Mouse (Mus musculus): ENCODE data around the gene Cul9. TPM values are rescaled to one million over a fixed set of nuclear protein-coding genes. Genes with fewer than 3 reads are reported as not detected.
A peak's percentile ranks its signal among the peaks of the same experiment; 100 is the strongest.

Cul9 gene
- total RNA-seq, 1 experiment: 1.8 TPM

GRCm38 (mm10) chr17:46553469-46553868 lies 7.3 kb upstream of the Cul9 start:
- DNase-seq (ENCODE audit: low read depth, low spot score): no peak
- in situ Hi-C loops (cut with MboI; ENCODE audit: low sequenced_read_pairs in 2 of 2, unreplicated experiment in 2 of 2): no loop called here
- TF ChIP-seq CHD2 (IDR thresholded peaks at IDR 0.05; ENCODE audit: low read depth, low read length): no peak
- TF ChIP-seq HCFC1 (IDR thresholded peaks at IDR 0.05; ENCODE audit: borderline replicate concordance, insufficient read depth, low read length): no peak
- no peak for TF ChIP-seq ZNF384 (IDR thresholded peaks at IDR 0.05; ENCODE audit: low read depth, low read length)
- TF ChIP-seq MAFK (IDR thresholded peaks at IDR 0.05; ENCODE audit: insufficient read depth, low read depth, low read length): no peak
- no peak for TF ChIP-seq ZC3H11A (IDR thresholded peaks at IDR 0.05; ENCODE audit: borderline replicate concordance, low read depth, low read length)
- no peaks in the 10 kb centered on the region for H3K9me3 ChIP-seq (ENCODE audit: control insufficient read depth, insufficient read depth, low read depth, low read length)
- H3K4me3 ChIP-seq (ENCODE audit: insufficient read depth in 1 of 2, low read depth in 1 of 2, low read length in 2 of 2, poor library complexity in 1 of 2, severe bottlenecking in 1 of 2): peak overlapping the region in 1 of 2 experiments; percentile 4; a peak in 1 of 4 replicates
- no peak overlapping the region; the same call in 1 of the 2 replicates for H3K27ac ChIP-seq (ENCODE audit: insufficient read depth, low read depth, low read length, poor library complexity, severe bottlenecking)
- H3K36me3 ChIP-seq (ENCODE audit: control insufficient read depth, insufficient read depth, low read length, poor library complexity, severe bottlenecking): peaks cover 23% of the 10 kb centered on the region
- peaks cover 5 to 12% of the 10 kb centered on the region in 2 experiments; a peak in 3 of 4 replicates for H3K4me1 ChIP-seq (ENCODE audit: control insufficient read depth in 2 of 2, insufficient read depth in 2 of 2, low read length in 2 of 2, poor library complexity in 1 of 2)
- H3K9ac ChIP-seq (ENCODE audit: insufficient read depth, low read depth, low read length, poor library complexity, severe bottlenecking): no peak overlapping the region

DNA sequence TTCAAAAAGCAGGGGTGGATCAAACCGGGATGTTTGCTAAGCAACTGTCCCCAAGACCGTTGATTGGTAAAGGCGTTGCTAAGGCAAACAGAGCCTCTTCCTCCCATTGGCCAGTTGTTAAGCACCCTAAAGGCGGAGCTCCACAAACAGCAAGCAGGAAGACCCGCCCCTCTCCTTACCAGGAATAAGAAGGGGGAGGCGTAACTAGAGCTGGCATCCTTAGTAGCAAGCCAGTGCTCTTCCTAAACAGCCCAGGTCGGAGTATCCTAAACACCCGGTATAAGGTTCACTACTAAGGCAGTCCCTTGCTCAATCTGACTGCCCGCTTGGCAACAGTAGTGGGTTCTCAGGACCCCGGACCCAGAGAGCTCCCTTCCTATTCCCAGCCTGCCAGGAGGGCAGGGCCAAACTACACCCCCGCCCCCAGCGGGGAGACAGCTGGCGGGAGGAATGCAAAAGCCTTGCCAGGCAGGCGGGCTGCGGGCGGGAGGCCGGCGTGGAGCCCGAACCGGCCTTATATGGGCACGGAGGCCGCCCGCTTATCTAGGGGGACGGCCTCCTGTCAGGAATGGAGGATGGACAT lies 6.7 kb upstream of the Cul9 start:
- in situ Hi-C loops (cut with MboI; ENCODE audit: low sequenced_read_pairs in 2 of 2, unreplicated experiment in 2 of 2): no loop called here

DNA sequence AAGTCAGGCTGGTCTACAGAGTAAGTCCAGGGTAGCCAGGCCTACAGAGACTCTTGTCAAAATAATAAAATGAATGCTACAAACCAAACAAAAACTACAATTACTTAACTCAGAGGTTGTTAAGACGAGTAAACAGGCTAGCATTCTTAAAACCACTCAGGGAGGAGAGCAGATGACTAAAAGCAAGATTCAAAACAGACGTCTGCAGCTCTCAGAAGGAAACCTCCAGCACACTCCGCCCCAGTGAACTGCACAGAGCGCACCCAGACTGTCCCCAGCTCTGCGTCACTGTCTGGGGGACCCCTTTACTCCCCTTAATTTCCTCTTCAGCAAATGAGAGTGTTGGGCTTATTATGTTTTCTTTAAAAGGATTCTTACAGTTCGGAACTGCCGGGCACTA lies 6.0 kb upstream of the Cul9 start:
- peaks cover 24% of the 10 kb centered on the region for H3K36me3 ChIP-seq (ENCODE audit: control insufficient read depth, insufficient read depth, low read length, poor library complexity, severe bottlenecking)
- H3K4me1 ChIP-seq (ENCODE audit: control insufficient read depth in 2 of 2, insufficient read depth in 2 of 2, low read length in 2 of 2, poor library complexity in 1 of 2): peaks cover 5 to 20% of the 10 kb centered on the region in 2 experiments; a peak in 3 of 4 replicates
- H3K9me3 ChIP-seq (ENCODE audit: control insufficient read depth, insufficient read depth, low read depth, low read length): no peaks in the 10 kb centered on the region
- TF ChIP-seq MAFK (IDR thresholded peaks at IDR 0.05; ENCODE audit: insufficient read depth, low read depth, low read length) (no peak), ZC3H11A (IDR thresholded peaks at IDR 0.05; ENCODE audit: borderline replicate concordance, low read depth, low read length) (no peak), ZNF384 (IDR thresholded peaks at IDR 0.05; ENCODE audit: low read depth, low read length) (no peak), HCFC1 (IDR thresholded peaks at IDR 0.05; ENCODE audit: borderline replicate concordance, insufficient read depth, low read length) (no peak), CHD2 (IDR thresholded peaks at IDR 0.05; ENCODE audit: low read depth, low read length) (no peak)
- in situ Hi-C loops (cut with MboI; ENCODE audit: low sequenced_read_pairs in 2 of 2, unreplicated experiment in 2 of 2): no loop called here
- no peak for DNase-seq (ENCODE audit: low read depth, low spot score)
- H3K27ac ChIP-seq (ENCODE audit: insufficient read depth, low read depth, low read length, poor library complexity, severe bottlenecking): no peak overlapping the region; the same call in 1 of the 2 replicates
- no peak overlapping the region for H3K4me3 ChIP-seq (ENCODE audit: insufficient read depth in 1 of 2, low read depth in 1 of 2, low read length in 2 of 2, poor library complexity in 1 of 2, severe bottlenecking in 1 of 2)
- H3K9ac ChIP-seq (ENCODE audit: insufficient read depth, low read depth, low read length, poor library complexity, severe bottlenecking): no peak overlapping the region

More for the DNA sequence above, 6.7 kb upstream of the Cul9 start:
- Histone ChIP-seq H3K4me3 (ENCODE audit: insufficient read depth in 1 of 2, low read depth in 1 of 2, low read length in 2 of 2, poor library complexity in 1 of 2, severe bottlenecking in 1 of 2) (peak overlapping the region in 1 of 2 experiments; percentile 53; a peak in 2 of 4 replicates), H3K36me3 (ENCODE audit: control insufficient read depth, insufficient read depth, low read length, poor library complexity, severe bottlenecking) (peaks cover 24% of the 10 kb centered on the region), H3K9me3 (ENCODE audit: control insufficient read depth, insufficient read depth, low read depth, low read length) (no peaks in the 10 kb centered on the region), H3K27ac (ENCODE audit: insufficient read depth, low read depth, low read length, poor library complexity, severe bottlenecking) (no peak overlapping the region), H3K4me1 (ENCODE audit: control insufficient read depth in 2 of 2, insufficient read depth in 2 of 2, low read length in 2 of 2, poor library complexity in 1 of 2) (peaks cover 5 to 15% of the 10 kb centered on the region in 2 experiments; a peak in 3 of 4 replicates), H3K9ac (ENCODE audit: insufficient read depth, low read depth, low read length, poor library complexity, severe bottlenecking) (no peak overlapping the region)
- TF ChIP-seq CHD2 (IDR thresholded peaks at IDR 0.05; ENCODE audit: low read depth, low read length) (peak; percentile 93), MAFK (IDR thresholded peaks at IDR 0.05; ENCODE audit: insufficient read depth, low read depth, low read length) (no peak)
- DNase-seq (ENCODE audit: low read depth, low spot score): peak; percentile 88

- in situ Hi-C loops (cut with MboI; ENCODE audit: low sequenced_read_pairs in 2 of 2, unreplicated experiment in 2 of 2): no loop called here
- Histone ChIP-seq H3K27ac (ENCODE audit: insufficient read depth, low read depth, low read length, poor library complexity, severe bottlenecking) (no peak overlapping the region), H3K36me3 (ENCODE audit: control insufficient read depth, insufficient read depth, low read length, poor library complexity, severe bottlenecking) (peaks cover 24% of the 10 kb centered on the region), H3K9me3 (ENCODE audit: control insufficient read depth, insufficient read depth, low read depth, low read length) (no peaks in the 10 kb centered on the region), H3K4me3 (ENCODE audit: insufficient read depth in 1 of 2, low read depth in 1 of 2, low read length in 2 of 2, poor library complexity in 1 of 2, severe bottlenecking in 1 of 2) (no peak overlapping the region), H3K4me1 (ENCODE audit: control insufficient read depth in 2 of 2, insufficient read depth in 2 of 2, low read length in 2 of 2, poor library complexity in 1 of 2) (peaks cover 5 to 24% of the 10 kb centered on the region in 2 experiments), H3K9ac (ENCODE audit: insufficient read depth, low read depth, low read length, poor library complexity, severe bottlenecking) (no peak overlapping the region)
- no peak for TF ChIP-seq HCFC1 (IDR thresholded peaks at IDR 0.05; ENCODE audit: borderline replicate concordance, insufficient read depth, low read length)
- no peak for TF ChIP-seq ZC3H11A (IDR thresholded peaks at IDR 0.05; ENCODE audit: borderline replicate concordance, low read depth, low read length)
- no peak for TF ChIP-seq ZNF384 (IDR thresholded peaks at IDR 0.05; ENCODE audit: low read depth, low read length)
- TF ChIP-seq CHD2 (IDR thresholded peaks at IDR 0.05; ENCODE audit: low read depth, low read length): no peak
- no peak for TF ChIP-seq MAFK (IDR thresholded peaks at IDR 0.05; ENCODE audit: insufficient read depth, low read depth, low read length)
- no peak for DNase-seq (ENCODE audit: low read depth, low spot score)
Observed at GRCm38 (mm10) chr17:46551369-46551768, 5.2 kb upstream of the Cul9 start.

Measured in ES-E14 (cell line).